Mouse (Mus musculus): Measurements from ENCODE around the gene Gm9844.
"Not testable (repeated sequence)": the region's sequence is repeated elsewhere in the genome, so short reads cannot be mapped to it uniquely, and the experiment has no call there.

DNA sequence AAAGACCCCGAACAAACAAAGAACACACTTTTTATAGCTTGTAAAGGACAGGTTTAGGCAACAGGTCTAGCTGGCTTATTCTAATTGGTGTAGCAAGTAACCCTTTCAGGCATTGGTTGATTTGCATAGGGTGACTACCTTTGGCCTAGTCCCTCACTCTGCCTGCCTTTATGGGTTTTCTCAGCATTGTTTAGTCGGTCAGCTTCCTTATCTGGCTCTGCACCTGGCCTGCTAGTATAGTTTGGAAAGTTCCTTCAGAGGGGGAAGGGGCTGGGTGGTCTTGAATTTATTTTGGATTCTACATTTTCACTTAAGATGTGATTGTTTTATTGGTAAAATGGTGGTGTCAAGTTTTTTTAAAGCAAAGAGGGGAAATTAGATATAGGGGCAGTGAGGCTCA, 15.4 kb upstream of the Gm9844 start:
- TF ChIP-seq CTCF, EP300 (IDR thresholded peaks at IDR 0.05; ENCODE audit: low read depth): not testable (repeated sequence)
